Mouse (Mus musculus) urinary bladder, adult 18-20 months (tissue): ENCODE measurements around the gene Acvr2b.
A peak's percentile ranks its signal among the peaks of the same experiment; 100 is the strongest.
"Not testable (repeated sequence)": the region's sequence is repeated elsewhere in the genome, so short reads cannot be mapped to it uniquely, and the experiment has no call there.

Experiments used
- DNase-seq, 2 experiments: peaks; one replicate each; pipeline ENCODE4 v3.0.0; 2022; ENCODE audit warnings: low spot score in 2 of 2, mixed read lengths in 2 of 2

Gene Acvr2b

DNA sequence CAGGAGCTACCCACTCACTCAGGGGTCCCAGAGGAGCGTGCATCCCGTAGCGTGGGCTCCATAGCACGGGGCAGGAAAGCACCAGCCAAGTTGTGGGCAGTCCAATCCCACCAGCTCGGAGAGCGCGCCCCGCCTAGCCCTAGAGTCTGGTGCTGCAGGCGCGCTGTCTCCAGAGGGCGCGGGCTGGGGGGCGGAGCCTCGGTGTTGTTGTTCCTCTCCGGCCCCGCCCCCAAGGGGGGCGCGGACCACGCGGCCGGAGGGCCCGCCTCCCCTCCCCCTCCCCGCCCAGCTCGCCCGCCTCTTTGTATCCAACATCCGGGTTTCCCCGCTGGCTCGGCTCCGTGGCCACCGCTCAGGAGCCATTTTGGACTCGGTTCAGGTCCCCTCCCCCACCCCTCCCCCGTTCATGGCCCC lies at the start of gene Acvr2b:
Gene Acvr2b, plus strand, starts transcription at position 318 of the 414 bp plus-strand sequence.
- peak; percentile 88 to 89 for DNase-seq

DNA sequence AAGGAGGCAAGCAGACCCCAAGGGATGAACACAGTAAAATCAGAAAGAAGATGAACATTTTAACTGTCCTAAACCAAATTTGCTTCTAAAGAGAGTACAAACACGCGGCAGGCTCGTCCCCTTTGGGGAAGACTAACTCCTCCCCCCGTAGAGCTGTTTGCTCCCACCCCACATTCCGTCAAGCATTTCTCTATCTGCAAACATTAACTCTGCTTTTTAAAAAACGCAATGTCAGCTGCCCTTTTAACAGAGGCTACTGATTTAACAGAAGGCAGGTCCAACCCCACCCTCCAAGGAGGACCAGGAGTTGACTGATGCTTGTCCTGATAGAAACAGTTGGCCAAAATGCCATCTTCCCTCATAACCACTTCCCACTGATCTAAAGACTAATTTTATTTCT lies 48.0 kb upstream of the Acvr2b start:
- no peak for DNase-seq

DNA sequence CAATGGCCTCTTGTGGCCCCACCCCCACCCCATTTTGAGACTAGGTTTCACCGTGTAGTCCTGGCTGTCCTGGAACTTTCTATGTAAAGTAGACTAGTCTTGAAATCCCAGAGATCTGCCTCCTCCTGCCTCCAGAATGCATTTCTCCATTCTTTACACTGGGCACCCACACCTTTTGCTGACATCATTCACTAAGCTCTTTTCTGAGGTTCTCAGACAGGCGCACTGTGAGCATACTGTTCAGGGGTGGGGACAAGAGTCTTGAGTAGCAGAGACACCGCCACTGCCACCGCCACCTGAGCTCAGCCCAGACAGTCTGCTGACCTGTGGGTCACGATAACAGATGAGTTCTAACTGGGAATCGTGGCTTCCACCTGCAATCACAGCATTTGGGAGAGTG lies 46.0 kb upstream of the Acvr2b start:
- no peak for DNase-seq

DNA sequence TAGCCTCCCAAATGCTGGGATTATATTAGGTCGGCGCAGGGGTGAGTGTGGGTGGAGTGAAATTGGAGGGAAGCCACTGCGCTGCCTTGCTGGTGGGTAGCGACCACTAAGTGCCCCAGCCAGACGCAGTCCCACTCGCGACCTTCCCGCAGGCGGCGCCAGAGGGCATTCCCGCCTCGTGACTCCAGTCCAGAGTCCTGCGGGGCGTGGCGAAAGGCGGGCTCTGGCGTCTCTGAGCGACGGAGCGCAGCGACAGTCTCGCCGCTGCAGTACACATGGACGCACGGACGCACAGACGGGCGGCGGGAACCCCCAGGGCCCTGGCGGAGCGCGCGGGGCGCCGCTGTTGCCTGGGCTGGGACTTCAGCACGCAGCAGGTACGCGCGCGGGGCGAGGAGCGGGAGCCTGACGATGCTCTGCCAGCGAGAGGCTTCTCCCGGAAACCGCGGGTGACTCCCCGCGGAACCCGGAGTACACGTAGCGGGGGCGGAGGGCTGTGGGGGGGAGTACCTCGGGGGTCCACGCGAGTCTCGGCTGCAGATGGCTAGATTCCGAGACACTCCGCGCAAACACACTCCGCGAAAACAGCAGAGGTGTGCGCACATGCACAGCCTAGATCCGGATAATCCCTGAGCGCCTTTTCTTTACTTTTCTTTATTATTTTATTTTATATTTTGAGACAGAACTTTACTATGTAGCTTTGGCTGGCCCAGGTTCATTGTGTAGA lies 44.4 kb upstream of the Acvr2b start, which contains the start of gene Xylb:
Gene Xylb, plus strand, starts transcription at position 51 of the 727 bp plus-strand sequence.
- peak; percentile 79 to 93 for DNase-seq

DNA sequence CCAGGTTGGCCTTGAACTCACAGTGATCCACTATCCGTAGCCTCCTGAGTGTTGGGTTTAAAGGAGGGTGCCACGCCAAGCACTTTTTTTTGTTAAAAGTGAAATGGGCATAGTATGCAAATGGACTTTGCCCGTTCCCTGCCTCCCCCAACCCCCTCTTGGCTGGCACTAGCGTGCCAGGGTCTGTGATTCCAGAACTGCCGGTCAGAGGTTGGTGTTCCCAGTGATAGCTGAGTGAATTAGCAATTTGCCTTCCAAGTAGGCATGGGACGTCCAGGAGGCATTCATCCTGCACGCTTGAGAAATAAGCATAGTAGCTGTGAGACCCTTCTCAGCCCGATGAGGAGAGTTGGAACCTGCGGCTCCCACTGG lies 43.9 kb upstream of the Acvr2b start:
- no peak for DNase-seq

DNA sequence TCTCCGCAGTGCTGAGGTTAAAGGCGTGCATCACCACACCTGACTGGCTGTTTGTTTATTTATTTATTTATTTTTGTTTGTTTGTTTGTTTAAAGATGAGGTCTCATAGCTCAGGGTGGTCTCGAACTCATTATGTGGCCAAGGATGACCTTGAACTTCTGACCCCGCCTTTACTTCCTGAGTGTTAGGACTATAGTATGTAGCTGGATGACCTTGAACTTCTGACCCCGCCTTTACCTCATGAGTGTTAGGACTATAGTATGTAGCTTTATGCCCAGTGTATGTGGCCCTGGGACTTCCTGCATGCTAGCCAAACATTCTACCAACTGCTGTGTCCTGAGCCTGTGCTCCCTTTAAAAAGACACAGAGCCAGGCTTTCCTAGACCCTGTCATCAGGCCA lies 40.5 kb upstream of the Acvr2b start:
- no peak for DNase-seq

DNA sequence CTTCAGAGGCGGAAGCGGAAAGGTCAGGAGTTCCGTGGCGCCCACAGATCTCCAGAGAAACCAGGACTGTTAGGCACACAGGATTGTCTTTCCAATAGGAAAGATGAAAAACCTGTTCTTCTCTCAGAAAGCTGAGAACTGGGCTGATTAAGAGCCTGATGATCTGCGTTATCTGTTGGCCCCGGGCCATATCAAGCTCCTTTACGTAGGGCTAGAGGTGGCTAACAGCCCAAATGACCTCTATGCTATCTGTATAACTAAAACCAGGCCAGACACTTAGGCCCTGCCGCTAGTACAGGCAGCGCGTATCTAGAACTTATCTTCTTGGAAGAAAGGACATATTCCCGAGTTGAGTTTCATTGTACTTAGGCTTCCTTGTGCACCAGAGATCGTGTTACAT lies 38.7 kb upstream of the Acvr2b start:
- DNase-seq, result no peak

DNA sequence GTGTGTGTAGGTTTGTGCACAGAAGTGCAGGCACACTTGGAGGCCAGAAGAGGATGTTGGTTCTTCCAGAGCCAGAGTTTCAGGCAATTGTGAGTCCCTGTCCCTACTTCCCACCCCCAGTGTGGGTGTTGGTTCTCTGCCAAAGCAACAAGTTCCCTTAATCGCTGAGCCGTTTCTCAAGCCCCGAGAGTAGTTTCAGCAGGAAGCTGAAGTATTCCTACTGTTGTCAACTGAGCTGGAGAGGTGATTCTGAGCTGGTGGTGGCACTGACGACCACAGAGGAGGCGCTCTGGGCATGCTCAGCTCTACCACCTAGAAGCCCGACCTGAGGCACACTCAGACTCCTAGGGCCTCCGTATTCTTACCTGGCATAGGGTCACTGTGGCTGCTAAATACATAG lies 36.6 kb upstream of the Acvr2b start, which contains the start of gene Slc22a14:
Gene Slc22a14, minus strand, starts transcription at position 270 of the 400 bp plus-strand sequence.
- no peak for DNase-seq

DNA sequence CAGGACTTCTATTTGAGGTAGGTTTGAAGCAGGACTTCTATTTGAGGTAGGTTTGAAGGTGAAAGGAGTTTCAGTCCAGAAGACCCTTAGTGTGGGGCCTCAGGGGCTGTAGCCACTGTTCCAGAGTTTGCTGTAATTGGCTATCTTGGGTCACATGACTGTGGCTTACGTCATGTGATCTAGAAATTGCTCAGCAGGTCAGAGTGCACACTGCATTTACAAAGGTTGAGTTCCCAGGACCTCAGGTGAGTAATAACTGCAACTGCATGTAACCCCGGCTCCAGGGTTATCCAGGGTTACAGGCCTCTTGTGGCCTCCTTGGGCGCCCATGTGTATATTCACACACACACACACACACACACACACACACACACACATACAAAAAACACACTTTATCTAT lies 33.6 kb upstream of the Acvr2b start:
- no peak for DNase-seq

DNA sequence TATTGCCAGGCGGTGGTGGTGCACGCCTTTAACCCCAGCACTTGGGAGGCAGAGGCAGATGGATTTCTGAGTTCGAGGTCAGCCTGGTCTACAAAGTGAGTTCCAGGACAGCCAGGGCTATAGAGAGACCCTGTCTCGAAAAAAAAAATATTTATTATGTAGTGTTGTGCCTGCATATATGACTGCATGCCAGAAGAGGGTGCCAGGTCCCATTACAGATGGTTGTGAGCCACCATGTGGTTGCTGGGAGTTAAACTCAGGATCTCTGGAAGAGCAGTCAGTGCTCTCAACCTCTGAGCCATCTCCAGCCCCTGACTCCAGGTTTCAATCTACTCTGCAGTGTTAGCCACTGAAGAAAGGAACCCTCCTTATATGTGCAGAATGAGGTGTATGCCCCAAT lies 31.1 kb upstream of the Acvr2b start:
- not testable (repeated sequence) for DNase-seq

DNA sequence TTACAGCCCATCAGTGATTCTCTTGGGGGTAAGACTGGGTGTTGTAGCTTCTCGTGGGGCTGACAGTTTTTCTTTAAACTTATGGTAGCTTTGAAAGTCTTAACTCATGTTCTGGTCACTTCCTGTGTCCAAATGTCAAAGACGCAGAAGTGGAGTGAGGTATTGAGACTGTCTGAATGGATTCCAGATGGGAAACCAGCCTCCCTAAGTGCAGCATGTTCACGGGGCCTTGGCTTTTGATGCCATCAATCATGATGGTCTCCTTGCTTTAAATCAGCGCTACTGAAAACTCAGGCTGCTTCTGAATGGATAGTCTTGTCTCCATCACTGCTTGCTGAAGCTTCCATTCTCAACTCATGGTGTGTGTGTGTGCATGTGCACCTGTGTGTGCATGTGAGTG lies 30.7 kb upstream of the Acvr2b start:
- DNase-seq, result no peak

DNA sequence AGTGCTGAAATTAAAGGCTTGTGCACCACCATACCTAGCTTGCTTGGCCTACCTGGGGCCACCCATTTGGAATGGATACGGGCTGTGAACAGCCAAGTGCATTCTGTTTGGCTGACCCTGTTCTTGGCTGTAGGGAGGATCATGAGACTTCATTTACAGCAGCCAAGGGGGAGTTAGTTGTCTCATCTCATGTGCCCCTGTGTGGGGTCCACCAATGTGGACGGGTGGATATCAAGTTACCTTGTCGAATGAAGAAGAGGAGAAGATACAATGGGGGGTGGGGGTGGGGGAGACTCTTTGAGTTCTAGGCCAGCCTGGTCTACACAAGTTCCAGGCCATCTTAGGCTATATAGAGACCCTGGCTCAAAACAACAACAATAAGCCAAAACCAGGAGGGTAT lies 26.9 kb upstream of the Acvr2b start:
- no peak for DNase-seq

DNA sequence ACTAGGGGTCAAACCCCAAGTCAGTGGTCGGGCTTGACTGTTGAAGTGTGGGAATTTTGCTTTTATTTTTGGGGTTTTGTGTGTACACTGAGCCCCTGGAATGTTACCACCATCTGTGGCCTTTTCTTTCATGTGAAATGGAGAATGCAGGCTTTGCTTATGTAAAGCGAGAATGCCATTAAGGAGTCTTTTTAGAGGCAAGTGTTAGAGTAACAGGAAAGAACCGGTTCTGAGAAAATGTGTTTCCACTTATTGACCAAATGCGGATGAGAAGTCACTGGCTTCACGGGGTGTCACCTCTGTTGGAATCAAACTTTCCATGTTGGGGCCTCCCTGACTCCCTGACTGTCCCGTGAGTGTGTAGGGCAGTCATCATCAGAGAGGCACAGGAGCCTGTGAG lies 26.4 kb upstream of the Acvr2b start:
- DNase-seq, result no peak

DNA sequence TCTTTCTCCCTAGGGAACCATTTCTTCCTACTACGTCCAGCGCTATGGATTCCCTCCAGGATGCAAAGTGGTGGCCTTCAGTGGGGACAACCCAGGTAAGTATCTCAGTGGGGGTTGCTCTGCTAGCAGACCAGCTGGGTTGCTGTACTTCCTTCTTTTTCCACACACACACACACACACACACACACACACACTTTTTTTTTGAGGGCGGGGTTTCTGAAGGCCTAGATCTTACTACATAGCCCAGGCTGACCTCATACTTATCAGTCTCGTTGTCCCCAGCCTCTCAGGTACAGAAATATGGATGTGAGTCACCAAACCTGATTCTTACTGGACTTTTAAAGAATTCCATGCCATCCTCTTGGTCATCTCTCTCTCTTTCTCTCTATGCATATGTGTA lies 23.7 kb upstream of the Acvr2b start:
- DNase-seq, result no peak

DNA sequence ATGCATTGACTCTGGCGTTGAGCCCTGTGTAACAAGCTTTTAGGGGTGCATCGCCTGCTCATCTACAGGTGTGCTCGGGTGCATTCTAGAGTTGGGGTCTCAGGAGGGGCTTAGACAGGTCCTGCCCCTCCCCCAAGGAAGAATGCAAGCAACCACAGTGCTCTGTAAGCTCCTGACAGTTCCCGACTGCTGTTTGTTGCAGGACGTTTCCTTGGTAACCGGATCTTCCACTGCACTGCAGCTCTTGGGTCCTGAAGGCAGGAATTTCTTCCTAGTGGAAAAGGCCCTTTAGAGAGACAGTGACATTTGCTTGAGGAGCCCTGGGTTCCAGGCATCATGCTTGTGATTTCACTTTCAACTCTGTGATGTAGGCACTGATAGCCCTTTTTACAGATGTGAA lies 19.3 kb upstream of the Acvr2b start:
- no peak for DNase-seq

DNA sequence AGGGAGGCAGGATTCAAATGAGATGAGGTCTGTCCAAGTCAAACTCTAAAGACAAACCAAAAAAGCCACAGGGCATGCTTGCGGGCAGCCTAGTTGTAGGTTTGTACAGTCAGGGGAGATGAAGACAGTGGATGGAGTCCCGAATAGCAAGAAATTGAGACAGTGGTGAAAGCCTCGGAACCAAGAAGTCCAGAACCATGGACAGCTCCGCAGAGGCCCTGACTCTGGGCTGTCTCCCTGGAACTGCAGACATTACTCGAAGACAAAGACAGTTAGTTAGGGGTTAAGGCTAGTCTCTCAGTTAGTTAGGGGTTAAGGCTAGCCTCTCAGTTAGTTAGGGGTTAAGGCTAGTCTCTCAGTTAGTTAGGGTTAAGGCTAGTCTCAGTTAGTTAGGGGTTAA lies 13.0 kb upstream of the Acvr2b start:
- no peak for DNase-seq

DNA sequence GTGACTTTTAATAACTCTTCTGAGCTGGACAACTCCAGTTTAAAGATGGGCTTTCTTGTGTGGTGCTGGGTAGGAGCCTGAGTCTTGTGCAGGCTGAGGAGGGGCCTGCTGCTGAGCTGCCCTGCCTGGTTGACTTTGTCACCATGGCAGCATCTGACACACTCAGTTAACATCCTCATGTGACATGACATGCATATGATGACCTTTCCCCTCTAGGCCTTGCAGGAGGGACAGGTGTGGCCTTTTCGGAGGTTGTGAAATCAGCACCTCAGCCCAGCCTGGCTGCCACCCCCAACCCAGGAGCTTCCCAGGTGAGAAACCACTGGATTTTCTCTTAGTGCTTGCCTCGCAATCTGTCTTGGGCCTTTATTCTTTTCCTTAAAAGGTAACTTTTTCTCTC lies 11.7 kb upstream of the Acvr2b start:
- no peak for DNase-seq

DNA sequence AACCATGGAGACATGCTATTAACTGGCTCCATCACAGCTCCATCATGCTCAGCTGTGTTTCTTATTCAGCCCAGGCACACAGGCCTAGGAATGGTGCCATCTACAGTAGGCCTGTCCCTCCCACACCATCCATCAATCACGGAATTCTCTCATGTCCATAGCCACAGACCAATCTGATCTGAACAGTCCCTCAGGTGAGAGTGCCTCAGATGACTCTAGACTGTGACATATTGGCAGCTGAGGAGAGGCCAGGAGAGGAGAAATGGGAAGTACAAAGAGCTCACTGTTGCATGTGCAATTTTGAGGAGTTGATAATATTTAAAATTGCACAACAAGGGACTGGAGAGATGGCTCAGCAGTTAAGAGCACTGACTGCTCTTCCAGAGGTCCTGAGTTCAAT lies 7.1 kb upstream of the Acvr2b start:
- DNase-seq, result no peak

DNA sequence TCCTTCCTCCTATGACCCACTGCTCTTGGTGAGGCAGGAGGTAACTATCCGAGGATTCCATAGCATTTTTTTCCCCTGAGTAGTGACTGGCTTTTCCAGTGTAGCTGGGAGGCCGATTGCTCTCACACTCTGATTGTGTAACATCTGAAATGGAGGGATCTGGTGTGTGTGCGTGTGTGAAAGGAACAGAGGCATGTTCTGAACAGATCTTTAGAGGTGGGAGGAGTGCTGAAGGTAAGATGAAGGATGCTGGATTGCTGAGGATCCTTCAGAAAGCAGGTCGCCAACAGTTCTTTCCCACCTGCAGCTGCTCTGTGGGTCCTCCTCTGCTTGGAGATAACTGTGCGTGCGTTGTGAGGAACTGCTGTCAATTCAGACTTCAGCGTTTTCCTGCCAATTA lies 567 bp upstream of the Acvr2b start:
- peak in 1 of 2 experiments; percentile 4 for DNase-seq

DNA sequence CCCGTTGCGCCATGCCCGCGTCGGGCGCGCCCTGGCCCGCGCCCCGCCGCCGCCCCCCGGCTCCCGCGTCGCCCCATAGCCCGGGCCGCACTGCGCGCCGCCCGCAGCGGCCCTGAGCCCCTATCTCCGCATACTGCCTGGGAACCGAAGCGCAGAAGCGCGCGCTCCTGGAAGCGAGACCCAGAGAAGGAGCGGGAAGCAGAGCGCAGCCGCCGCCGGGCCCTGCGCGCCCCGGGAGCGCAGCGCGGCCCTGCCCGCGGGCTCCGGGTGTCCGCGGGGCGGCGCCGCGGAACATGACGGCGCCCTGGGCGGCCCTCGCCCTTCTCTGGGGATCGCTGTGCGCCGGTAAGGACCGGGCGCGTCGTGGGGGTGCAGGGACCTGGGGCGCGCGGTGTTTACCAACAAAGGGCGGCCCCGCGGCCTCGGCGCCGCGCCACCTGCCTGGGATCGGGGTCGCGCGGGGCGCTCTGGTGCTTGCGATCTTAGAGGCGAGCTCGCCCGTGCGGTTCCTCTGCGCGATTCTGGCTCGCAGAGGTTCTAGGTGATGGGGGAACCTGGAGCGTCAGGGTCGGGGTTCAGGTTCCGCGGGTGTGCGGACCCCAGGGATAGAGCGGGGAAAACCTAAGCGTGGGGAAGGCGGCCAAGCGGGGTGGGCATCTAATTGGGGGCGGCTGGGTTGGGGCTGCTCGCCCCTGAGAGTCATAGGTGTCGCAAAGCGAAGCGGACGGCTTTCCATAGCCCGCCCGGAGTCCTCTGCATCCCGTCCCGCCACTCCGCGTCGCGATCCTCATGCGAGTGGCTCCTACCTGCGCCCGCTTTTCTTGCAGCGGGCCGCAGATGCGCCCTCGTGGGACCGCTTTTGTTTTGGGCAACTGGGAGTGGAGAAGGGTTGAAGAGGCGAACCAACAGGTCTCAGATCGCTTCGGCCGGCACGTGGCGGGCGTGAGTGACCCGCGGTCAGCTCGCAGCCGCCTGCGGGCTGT lies 626 bp downstream of the Acvr2b start:
- DNase-seq, result peak; percentile 15 to 53

DNA sequence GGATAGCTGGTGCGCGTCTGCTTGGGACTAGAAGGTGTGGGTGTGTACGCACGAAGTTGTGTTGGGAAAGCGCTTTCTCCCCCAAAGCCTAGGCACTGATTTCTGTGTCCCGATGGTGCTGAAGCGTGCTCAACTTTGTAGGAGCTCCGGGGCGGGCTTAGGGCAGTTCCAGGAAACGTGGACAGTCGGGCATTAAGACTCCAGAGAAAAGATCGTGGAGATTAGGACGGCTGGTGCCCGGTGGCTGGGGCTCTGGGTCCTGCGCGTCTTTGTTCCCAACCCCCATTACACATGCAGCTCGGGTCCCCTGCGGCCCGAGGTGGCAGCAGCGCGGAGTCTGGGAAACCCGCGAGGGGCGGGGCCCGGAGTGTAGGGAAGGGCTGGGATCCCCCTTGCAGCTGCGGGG lies 1.3 kb downstream of the Acvr2b start:
- peak in 1 of 2 experiments; percentile 43 for DNase-seq

DNA sequence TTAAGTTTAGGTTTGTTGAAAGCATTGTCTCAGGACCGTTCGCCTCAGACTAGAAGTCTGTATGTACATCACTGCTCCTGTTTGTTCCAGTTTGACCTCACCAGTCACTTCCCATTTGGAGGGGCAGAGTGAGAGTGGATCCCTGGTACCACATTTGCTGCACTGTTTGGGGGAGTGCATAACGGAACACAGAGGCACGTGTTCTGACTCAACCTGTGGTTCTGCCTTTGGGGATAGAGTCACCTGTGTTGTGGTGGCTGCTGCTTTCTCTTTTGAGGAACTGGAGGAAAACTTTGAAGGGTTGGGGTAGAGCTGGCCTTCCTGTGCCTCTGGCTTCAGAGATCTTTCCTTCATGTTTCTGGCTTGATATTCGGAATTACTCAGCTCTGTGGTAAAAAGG lies 2.2 kb downstream of the Acvr2b start:
- no peak for DNase-seq

DNA sequence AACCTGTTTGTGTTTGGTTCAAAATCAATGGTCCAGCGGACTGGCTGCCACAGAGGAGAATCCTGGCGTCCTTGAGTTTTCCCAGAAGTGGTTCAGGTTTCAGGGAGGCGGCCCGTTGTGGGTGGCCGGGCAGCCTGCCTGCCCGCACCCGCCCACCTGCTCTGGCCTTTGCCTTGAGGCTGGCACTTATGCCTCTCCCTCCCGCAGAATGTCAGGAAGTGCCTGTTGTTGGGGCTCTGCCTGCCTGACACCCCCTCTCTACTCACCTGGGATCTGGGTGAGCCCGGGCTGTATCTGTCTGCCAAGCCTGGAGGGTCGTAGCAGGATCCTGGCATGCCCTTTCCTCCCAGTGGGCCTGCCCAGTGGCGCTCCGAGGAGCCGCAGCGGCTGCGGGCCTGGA lies 6.0 kb downstream of the Acvr2b start:
- DNase-seq, result no peak
